Mouse (Mus musculus) midbrain, embryonic 10.5 days (tissue): ENCODE data around the gene Sema3f. TPM values are rescaled to one million over a fixed set of nuclear protein-coding genes. Genes with fewer than 3 reads are reported as not detected.
A peak's percentile ranks its signal among the peaks of the same experiment; 100 is the strongest.

Source experiments
- DNase-seq: peaks from one replicate; pipeline ENCODE4 v3.0.0-alpha.2; 2017; ENCODE audit warnings: low spot score
- H3K27ac ChIP-seq: fragments of 300-500 bp; sonication (generic); replicated peaks from 2 replicates; pipeline ENCODE4 v1.5.1; 2016; ENCODE audit warnings: mild to moderate bottlenecking
- H3K27me3 ChIP-seq: fragments of 300-500 bp; sonication (generic); 2 replicates; pipeline ENCODE4 v1.6.1; 2016; ENCODE audit warnings: low read depth, mild to moderate bottlenecking; ENCODE audit not compliant: poor library complexity, severe bottlenecking
- H3K36me3 ChIP-seq: fragments of 300-500 bp; sonication (generic); 2 replicates; pipeline ENCODE4 v1.6.1; 2016; ENCODE audit warnings: mild to moderate bottlenecking, moderate library complexity
- H3K4me1 ChIP-seq: fragments of 300-500 bp; sonication (generic); 2 replicates; pipeline ENCODE4 v1.6.1; 2016
- H3K4me3 ChIP-seq: fragments of 300-500 bp; sonication (generic); 2 replicates; pipeline ENCODE4 v1.5.1; 2016; ENCODE audit warnings: mild to moderate bottlenecking, moderate library complexity
- H3K9me3 ChIP-seq: fragments of 300-500 bp; sonication (generic); replicated peaks from 2 replicates; pipeline ENCODE4 v1.6.1; 2016; ENCODE audit warnings: mild to moderate bottlenecking
- WGBS: fragments of 180-500 bp; shearing (Covaris S2); methylation state at CpG from one replicate; pipeline ENCODE4 v1.1.7; 2016; 5-methylcytosine and 5-hydroxymethylcytosine counted together
- polyA plus RNA-seq: library from polyadenylated mRNA; unstranded; fragments of >200 nt; fragmentation: Nextera tagmentation; extraction: Ambion mirVana; gene quantifications from 2 replicates; pipeline ENCODE4 v1.2.1, GENCODE M21; 2016

Sema3f gene
- polyA plus RNA-seq, 1 experiment from 2014 or later: 17.2 TPM

DNA sequence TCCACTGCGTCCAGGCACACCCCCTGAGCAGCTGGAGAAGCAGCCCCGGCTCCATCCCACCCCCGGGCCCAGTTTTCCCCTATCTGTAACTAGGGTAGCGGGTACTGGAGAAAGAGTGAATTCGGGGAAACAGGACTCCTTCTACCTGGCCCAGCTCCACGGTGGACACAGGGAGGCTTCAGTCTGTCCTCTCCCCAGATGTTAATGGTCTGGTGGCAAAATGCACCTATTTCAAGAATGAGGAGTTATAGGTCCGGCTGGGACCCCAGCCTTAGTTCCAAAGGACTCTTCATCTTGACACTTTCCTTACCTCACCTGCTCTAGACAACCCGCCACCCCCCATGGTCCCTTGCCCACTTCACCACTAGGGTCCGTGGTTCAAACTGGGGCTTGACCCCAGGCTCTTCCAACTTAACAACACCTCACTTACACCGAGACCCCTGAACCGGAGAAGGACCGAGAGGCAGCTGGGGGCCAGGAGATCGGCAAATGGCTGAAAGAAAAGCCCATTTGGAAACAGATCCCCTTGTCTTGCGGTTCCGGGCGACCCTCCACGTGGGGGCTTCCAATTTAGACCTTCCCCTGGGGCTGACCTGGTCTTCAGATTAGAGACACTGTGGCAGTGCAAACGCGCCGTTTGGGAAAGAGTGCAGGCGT, 1.7 kb downstream of the Sema3f start:
- DNase-seq: no peak
- Histone ChIP-seq H3K36me3 (peaks cover 23% of the 10 kb centered on the region), H3K4me3 (peak overlapping the region; percentile 89), H3K27ac (peak overlapping the region; percentile 96), H3K9me3 (no peaks in the 10 kb centered on the region), H3K27me3 (peaks cover 53% of the 10 kb centered on the region), H3K4me1 (peaks cover 77% of the 10 kb centered on the region)
- whole genome bisulfite sequencing: under 1% methylated on average over 21 of the region's 21 CpGs

DNA sequence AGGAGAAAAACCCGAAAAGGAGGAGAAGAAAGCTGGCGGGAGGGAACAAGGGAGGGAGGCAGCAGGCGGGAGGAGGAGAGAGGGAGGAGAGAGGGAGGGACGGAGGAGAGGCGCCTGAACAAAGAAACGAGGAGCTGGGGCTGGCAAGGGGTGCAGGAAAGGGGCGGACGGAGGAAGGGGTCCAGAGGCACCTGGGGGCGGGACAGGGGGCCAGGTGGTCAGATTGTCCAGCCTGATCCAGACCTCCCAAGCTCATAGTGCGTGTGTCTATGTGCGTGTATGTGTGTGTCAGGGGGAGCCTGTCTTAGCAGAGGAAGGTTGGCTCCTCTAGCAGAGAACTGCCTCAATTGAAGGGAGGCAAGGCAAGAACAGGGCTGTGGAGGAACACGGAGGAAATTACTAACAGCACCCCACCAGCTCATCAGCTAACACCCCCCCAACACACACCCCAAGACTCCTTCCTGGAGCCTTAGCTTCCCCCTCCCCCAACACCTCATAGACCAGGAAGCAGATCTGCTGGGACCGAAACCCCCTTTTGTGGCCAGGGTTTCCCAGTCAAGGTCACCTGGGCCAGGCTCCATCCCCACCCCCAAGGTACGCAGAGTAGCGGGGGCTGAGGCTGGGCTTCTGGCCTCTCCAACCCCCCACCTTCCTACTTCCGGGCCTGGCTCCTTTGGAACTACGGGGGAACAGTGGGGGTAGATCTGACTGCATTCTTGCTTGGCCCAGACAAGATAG, 2.4 kb downstream of the Sema3f start:
- Histone ChIP-seq H3K36me3 (peaks cover 30% of the 10 kb centered on the region), H3K27me3 (peaks cover 53% of the 10 kb centered on the region), H3K4me3 (peak overlapping the region; percentile 89), H3K4me1 (peaks cover 82% of the 10 kb centered on the region), H3K27ac (peak overlapping the region; percentile 96), H3K9me3 (no peaks in the 10 kb centered on the region)
- DNase-seq: peak; percentile 64
- WGBS: 2% methylated on average over 17 of the region's 17 CpGs

DNA sequence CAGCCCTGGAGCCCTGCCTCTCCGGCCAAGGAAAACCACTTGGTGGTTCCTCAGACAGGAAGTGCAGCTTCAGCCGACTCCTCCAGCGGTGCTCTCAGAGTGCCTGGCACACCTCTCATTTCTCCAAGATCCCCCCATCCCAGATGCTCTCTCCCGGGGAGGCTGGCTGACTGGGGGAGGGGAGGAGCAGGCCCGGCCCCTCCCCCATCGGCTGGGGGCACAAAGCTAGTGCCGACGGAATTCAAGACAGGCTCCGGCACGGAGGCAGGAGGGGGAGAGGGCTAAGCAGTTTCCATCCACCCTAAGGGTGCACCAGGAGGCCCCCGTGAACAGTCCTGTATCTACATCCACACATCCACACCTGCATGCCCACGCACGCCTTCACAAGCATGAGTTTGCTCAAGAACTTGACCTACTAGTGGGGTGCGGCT, 3.5 kb downstream of the Sema3f start:
- WGBS: 2% methylated on average over 14 of the region's 14 CpGs
- H3K27ac ChIP-seq: peak overlapping the region; percentile 96
- peaks cover 41% of the 10 kb centered on the region for H3K36me3 ChIP-seq
- H3K27me3 ChIP-seq: peaks cover 50% of the 10 kb centered on the region
- H3K9me3 ChIP-seq: no peaks in the 10 kb centered on the region
- peaks cover 93% of the 10 kb centered on the region for H3K4me1 ChIP-seq
- peak; percentile 57 for DNase-seq
- peak overlapping the region; percentile 89 for H3K4me3 ChIP-seq

DNA sequence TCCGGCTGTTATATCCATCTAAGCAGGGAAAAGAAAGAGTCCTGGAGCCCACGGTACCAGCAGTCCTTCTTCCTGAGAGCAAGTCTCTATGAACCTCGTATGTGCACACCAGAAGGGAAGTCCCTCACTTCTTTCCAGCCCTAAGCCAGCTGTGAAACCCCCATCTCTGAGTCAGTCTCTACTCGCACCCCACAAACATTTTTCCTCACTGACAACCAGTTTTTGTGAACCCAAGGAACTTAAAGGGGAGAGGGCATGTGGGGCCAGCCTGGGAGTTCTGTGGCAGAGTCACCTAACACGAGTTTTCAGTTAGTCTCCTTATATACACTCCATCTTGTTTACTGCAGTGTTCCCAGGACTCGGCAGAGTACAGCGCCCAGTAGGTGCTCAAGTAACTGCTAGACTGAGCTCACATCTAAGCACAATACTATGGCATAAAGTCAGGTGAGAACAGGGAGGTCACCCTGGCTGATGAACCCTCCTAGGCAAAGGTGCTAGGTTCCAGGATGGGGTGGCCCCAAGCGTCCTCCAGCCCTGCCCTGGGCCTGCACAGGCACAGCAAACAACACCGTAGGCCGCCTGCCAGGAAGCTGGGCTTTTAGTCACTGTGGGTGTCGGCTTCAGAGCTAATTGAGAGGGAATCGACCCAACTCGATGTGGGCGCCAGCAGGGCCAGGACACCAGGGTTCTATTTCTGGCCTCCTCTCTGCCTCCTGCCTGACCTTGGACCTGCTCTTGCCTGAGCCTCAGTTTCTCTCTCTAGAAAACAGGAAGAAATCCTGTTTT, 6.7 kb downstream of the Sema3f start:
- 66% methylated on average over 14 of the region's 14 CpGs for WGBS
- Histone ChIP-seq H3K4me1 (peaks cover 100% of the 10 kb centered on the region), H3K4me3 (no peak overlapping the region), H3K27me3 (peaks cover 28% of the 10 kb centered on the region), H3K27ac (peak overlapping the region; percentile 71), H3K36me3 (peaks cover 59% of the 10 kb centered on the region), H3K9me3 (no peaks in the 10 kb centered on the region)
- DNase-seq: no peak

DNA sequence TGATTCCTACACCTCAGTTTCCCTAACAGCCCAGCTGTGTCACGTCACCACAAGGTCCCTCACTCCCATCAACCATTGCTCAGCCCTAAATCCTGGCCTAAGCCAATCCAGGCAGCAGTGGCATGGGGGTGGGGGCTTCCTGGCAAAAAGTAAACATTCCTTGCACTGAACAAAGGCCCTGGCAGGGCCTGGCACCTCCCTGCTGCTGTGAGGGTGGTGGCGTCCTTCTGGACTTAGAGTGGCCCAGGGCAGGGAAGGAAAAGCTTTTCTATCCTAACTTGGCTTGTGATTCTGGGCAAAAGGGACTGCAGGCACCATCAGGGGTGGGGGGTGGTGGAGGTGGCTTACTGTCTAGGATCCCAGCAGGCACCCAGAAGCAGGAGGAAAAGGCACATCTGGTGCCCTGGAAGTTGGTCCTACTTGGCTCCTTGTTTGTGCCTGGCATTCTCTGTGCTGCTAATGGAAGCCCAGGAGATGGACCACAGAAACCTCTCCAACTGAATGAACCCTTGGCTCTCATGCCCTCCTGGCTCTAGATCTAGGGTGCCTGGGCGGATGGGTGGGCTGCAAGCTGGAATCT, 7.6 kb downstream of the Sema3f start:
- WGBS: 80% methylated on average over 3 of the region's 3 CpGs

DNA sequence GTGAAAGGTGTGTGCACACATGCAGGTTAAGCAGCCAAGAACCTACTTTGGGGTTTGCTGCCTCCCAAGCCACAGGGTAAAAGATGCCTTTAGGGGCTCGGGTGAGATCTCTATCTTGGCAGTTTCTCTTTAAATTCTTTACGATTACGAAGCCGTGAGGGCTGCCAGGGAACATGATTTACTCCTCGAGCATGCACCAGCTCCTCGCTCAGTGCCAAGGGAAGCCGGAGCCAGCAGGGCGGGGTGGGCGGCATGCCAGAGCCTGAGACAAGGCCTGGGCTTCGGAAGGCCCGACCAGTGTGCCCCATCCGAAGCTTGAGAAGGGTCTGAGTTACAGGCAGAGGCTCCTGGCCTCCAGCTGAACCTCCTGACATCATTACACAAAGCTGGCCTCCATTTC, 8.7 kb downstream of the Sema3f start:
- 0 out of 2 replicates have a peak, but pooled peaks cover 10% of the 10 kb centered on the region for H3K27me3 ChIP-seq
- DNase-seq: no peak
- H3K4me1 ChIP-seq: peaks cover 100% of the 10 kb centered on the region
- 90% methylated on average over 12 of the region's 12 CpGs for WGBS
- no peaks in the 10 kb centered on the region for H3K9me3 ChIP-seq
- peak overlapping the region; percentile 90 for H3K27ac ChIP-seq
- 0 out of 2 replicates have a peak overlapping the region, but pooled peaks have one; percentile 5 for H3K4me3 ChIP-seq
- peaks cover 59% of the 10 kb centered on the region for H3K36me3 ChIP-seq

More for the DNA sequence above, 7.6 kb downstream of the Sema3f start:
- no peaks in the 10 kb centered on the region for H3K9me3 ChIP-seq
- no peak for DNase-seq
- peak overlapping the region; percentile 71 for H3K27ac ChIP-seq
- no peak overlapping the region for H3K4me3 ChIP-seq
- H3K27me3 ChIP-seq: peaks cover 20% of the 10 kb centered on the region; the same call in 1 of the 2 replicates
- peaks cover 100% of the 10 kb centered on the region for H3K4me1 ChIP-seq
- H3K36me3 ChIP-seq: peaks cover 59% of the 10 kb centered on the region

DNA sequence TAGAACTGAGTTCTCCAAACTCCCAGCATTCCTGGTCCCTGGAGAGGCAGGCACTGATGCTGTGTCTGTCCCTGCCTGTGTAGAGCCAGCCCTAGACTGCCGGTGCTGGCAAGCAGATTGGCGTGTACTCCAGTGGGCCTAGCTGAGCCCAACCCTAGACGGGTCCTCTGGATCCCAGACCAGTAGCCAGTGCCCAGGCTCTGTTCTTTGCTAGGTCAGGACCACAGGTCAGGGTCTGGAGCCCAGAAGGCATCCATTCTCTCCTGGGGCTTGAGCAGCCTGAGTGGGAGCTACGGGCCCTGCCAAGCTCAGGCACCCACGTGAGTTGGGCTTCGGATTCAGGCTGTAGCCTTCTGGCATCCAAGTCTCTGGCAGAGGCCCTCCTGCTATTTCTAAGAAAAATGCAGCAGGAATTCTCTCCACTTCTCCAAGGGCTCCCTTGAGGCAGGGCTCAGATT, 10.1 kb downstream of the Sema3f start:
- DNase-seq: no peak
- H3K36me3 ChIP-seq: peaks cover 60% of the 10 kb centered on the region
- peaks cover 100% of the 10 kb centered on the region for H3K4me1 ChIP-seq
- peak overlapping the region; percentile 33 for H3K4me3 ChIP-seq
- 24% methylated on average over 6 of the region's 6 CpGs for WGBS
- 0 out of 2 replicates have a peak, but pooled peaks cover under 1% of the 10 kb centered on the region for H3K27me3 ChIP-seq
- no peaks in the 10 kb centered on the region for H3K9me3 ChIP-seq
- peak overlapping the region; percentile 90 for H3K27ac ChIP-seq

DNA sequence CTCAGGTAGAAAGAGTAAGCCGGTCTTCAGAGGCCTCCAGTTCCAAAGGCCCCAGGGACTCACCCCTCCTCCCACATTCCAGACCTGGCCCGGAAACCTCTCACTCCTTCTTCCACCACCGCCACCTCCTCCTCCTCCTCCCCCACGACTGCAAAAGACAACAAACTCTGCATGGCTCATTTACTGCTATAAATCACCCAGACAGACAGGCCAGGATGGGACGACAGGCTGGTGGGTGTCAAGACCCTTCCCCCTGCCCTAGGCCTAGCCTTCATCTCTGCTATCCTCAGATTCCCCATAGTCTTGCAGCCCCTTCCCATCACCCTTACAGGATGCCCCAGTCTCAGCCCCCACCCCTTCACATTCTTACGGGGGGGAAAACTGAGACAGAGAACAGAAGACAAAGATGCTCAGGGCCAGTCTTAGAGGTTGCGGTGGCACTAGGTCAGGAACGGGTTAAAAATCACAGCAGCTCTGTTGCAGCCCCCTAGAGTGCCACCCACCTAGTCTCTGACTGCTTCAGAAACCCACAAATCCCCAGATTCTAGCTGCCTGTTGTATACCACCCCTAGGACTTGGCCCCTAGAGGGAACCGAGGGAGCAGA, 10.8 kb downstream of the Sema3f start:
- Histone ChIP-seq H3K36me3 (peaks cover 60% of the 10 kb centered on the region), H3K9me3 (no peaks in the 10 kb centered on the region), H3K27ac (peak overlapping the region; percentile 90), H3K27me3 (no peaks in the 10 kb centered on the region), H3K4me1 (peaks cover 100% of the 10 kb centered on the region), H3K4me3 (peak overlapping the region; percentile 33)
- WGBS: 3% methylated on average over 9 of the region's 9 CpGs
- DNase-seq: peak; percentile 50

DNA sequence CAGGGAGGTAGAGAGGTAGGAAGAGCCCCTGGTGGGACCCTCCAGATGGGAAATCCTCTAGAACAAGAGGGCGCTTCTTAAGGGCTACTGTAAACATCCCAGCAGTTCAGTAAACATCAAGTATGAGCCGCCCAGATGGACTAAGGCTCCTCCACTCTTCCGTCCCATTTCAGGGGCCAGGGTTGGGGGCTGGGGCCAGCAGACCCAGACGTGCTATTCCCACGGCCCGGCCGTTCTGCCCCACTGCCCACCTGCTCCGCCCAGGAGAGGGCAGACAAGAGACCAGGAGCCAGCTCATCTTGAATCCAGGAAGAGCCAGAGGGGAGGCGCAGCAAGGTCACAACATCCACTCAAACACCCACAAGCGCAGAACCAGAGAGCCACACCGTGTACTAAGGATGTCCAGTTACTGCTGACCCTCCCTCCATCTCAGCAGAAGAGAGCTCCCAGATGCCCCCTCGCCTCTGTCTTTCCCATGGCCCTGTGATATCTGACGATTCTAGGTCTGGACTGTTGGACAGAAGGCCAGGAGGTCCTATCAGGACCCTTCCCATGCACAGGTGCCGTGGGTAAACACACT, 11.6 kb downstream of the Sema3f start:
- WGBS: 4% methylated on average over 14 of the region's 14 CpGs

DNA sequence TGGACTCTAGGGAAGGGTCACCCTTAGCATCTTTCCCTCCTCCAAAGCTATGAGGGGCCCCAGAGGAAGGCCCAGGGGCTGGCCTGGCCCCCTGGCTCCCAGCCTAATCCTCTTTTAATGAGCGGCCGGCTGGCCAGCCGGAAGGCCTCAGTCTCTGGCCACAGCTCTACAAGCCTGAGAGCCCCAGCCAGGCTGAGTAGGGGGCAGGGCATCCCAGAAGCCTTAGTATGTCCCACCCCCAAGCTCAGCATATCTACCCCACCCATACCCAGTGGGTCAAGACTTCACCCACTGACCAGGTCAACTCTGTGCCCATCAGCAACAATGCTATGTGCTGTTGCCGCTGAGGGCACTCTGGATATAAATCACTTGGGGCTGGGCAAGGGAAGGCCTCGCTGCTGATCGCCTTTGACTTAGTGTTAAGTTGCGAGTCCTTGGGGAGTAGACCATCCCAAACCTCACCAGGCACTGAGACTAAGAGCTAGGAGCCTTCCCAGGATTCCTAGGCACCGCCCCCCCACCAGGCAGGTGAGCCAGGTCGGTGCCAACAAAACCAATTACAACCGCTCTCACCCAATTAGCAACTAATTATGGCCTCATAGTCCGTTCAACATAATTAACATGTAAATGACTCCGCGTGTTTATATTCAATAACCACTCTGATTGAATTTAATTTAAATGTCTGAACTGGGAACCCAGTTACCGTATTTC, 12.3 kb downstream of the Sema3f start:
- H3K27me3 ChIP-seq: no peaks in the 10 kb centered on the region

More for the DNA sequence above, 11.6 kb downstream of the Sema3f start:
- H3K9me3 ChIP-seq: no peaks in the 10 kb centered on the region
- peak; percentile 75 for DNase-seq
- peak overlapping the region; percentile 90 for H3K27ac ChIP-seq
- no peaks in the 10 kb centered on the region for H3K27me3 ChIP-seq
- H3K36me3 ChIP-seq: peaks cover 59% of the 10 kb centered on the region
- H3K4me3 ChIP-seq: peak overlapping the region; percentile 33
- H3K4me1 ChIP-seq: peaks cover 100% of the 10 kb centered on the region

More for the DNA sequence above, 12.3 kb downstream of the Sema3f start:
- H3K4me1 ChIP-seq: peaks cover 100% of the 10 kb centered on the region
- peak; percentile 81 for DNase-seq
- peak overlapping the region; percentile 90 for H3K27ac ChIP-seq
- H3K4me3 ChIP-seq: peak overlapping the region; percentile 33
- no peaks in the 10 kb centered on the region for H3K9me3 ChIP-seq
- 4% methylated on average over 14 of the region's 14 CpGs for WGBS
- peaks cover 59% of the 10 kb centered on the region for H3K36me3 ChIP-seq
